Mouse (Mus musculus) heart, embryonic 11.5 days (tissue): ENCODE results near the gene Pitpnm2. TPM values are rescaled to one million over a fixed set of nuclear protein-coding genes. Genes with fewer than 3 reads are reported as not detected.

Source experiments
- ATAC-seq: fragments of 200-750 bp; cut with Nextera tagmentation; replicated peaks from 2 replicates; pipeline ENCODE4 v1.8.0; 2017; ENCODE audit warnings: moderate library complexity; ENCODE audit not compliant: insufficient number of reproducible peaks, low FRiP score, low TSS enrichment
- H3K27ac ChIP-seq: fragments of 300-500 bp; sonication (generic); 2 replicates; pipeline ENCODE4 v1.5.1; 2014; ENCODE audit warnings: mild to moderate bottlenecking, low read depth, low read length
- H3K27me3 ChIP-seq: fragments of 300-500 bp; sonication (generic); 2 replicates; pipeline ENCODE4 v1.6.1; 2014; ENCODE audit warnings: mild to moderate bottlenecking, low read length, mixed read lengths; ENCODE audit not compliant: control insufficient read depth, insufficient read depth
- H3K36me3 ChIP-seq: fragments of 300-500 bp; sonication (generic); 2 replicates; pipeline ENCODE4 v1.6.1; 2014; ENCODE audit warnings: mild to moderate bottlenecking, low read length, moderate library complexity, mixed read lengths; ENCODE audit not compliant: control insufficient read depth, insufficient read depth
- H3K4me1 ChIP-seq: fragments of 300-500 bp; sonication (generic); 2 replicates; pipeline ENCODE4 v1.6.1; 2014; ENCODE audit warnings: low read length; ENCODE audit not compliant: control insufficient read depth, insufficient read depth
- H3K4me2 ChIP-seq: fragments of 300-500 bp; sonication (generic); 2 replicates; pipeline ENCODE4 v1.6.1; 2014; ENCODE audit warnings: mild to moderate bottlenecking, moderate library complexity
- H3K4me3 ChIP-seq: fragments of 300-500 bp; sonication (generic); 2 replicates; pipeline ENCODE4 v1.5.1; 2014; ENCODE audit warnings: low read depth, low read length
- H3K9ac ChIP-seq: fragments of 300-500 bp; sonication (generic); 2 replicates; pipeline ENCODE4 v1.6.1; 2014; ENCODE audit warnings: mild to moderate bottlenecking, low read depth, low read length, moderate library complexity
- H3K9me3 ChIP-seq: fragments of 300-500 bp; sonication (generic); replicated peaks from 2 replicates; pipeline ENCODE4 v1.6.1; 2016; ENCODE audit warnings: low read length; ENCODE audit not compliant: control insufficient read depth
- WGBS: fragments of 180-500 bp; shearing (Covaris S2); extraction: QIAGEN DNeasy Blood & Tissue Kit; methylation state at CpG from one replicate; pipeline ENCODE4 v1.1.7; 2014; ENCODE audit not compliant: insufficient replicate concordance; 5-methylcytosine and 5-hydroxymethylcytosine counted together
- polyA plus RNA-seq: library from polyadenylated mRNA; unstranded; fragments of >200 nt; fragmentation: Nextera tagmentation; extraction: Ambion mirVana; gene quantifications from 2 replicates; pipeline ENCODE4 v1.2.1, GENCODE M21; 2014

Pitpnm2 gene
- polyA plus RNA-seq, 1 experiment from 2014 or later, result 7.8 TPM

- H3K4me2 ChIP-seq, result peak within 1 kb of the TSS; percentile 87
- H3K9me3 ChIP-seq, result no peaks in the 10 kb centered on the region
- no peak within 1 kb of the TSS for H3K27ac ChIP-seq
- H3K4me3 ChIP-seq, result peak within 1 kb of the TSS; percentile 50
- peak within 1 kb of the TSS; percentile 61 for H3K9ac ChIP-seq
- peaks cover 9% of the 10 kb centered on the region for H3K4me1 ChIP-seq
- ATAC-seq, result peak; percentile 84
- under 1% methylated on average over 42 of the region's 42 CpGs for WGBS
- H3K36me3 ChIP-seq, result no peaks in the 10 kb centered on the region; the same call in 1 of the 2 replicates
- H3K27me3 ChIP-seq, result peaks cover 11% of the 10 kb centered on the region; the same call in 1 of the 2 replicates
Observed at GRCm38 (mm10) chr5:124095596-124096232, 153.8 kb downstream of the Pitpnm2 start, which contains the start of gene Abcb9. TSS of gene Abcb9 (minus strand) at chr5:124095798.

GRCm38 (mm10) chr5:124095077-124095581, 154.4 kb downstream of the Pitpnm2 start:
- Histone ChIP-seq H3K4me2 (peak overlapping the region; percentile 87), H3K9me3 (no peaks in the 10 kb centered on the region), H3K4me3 (peak overlapping the region; percentile 50), H3K36me3 (no peaks in the 10 kb centered on the region; the same call in 1 of the 2 replicates), H3K4me1 (peaks cover 9% of the 10 kb centered on the region), H3K27me3 (peaks cover 11% of the 10 kb centered on the region; the same call in 1 of the 2 replicates), H3K27ac (no peak overlapping the region), H3K9ac (peak overlapping the region; percentile 61)
- 10% methylated on average over 19 of the region's 19 CpGs for WGBS
- ATAC-seq, result peak; percentile 66

GRCm38 (mm10) chr5:124093852-124094604, 155.5 kb downstream of the Pitpnm2 start:
- Histone ChIP-seq H3K4me1 (peaks cover 9% of the 10 kb centered on the region), H3K4me2 (no peak overlapping the region), H3K36me3 (no peaks in the 10 kb centered on the region; the same call in 1 of the 2 replicates), H3K4me3 (no peak overlapping the region), H3K27me3 (peaks cover 11% of the 10 kb centered on the region), H3K9me3 (no peaks in the 10 kb centered on the region), H3K9ac (no peak overlapping the region; the same call in 1 of the 2 replicates), H3K27ac (no peak overlapping the region)
- 85% methylated on average over 12 of the region's 12 CpGs for WGBS
- ATAC-seq, result no peak

- Histone ChIP-seq H3K4me3 (no peak overlapping the region), H3K9ac (0 out of 2 replicates have a peak overlapping the region, but pooled peaks have one; percentile 36), H3K4me1 (peaks cover 9% of the 10 kb centered on the region), H3K27me3 (peaks cover 11% of the 10 kb centered on the region), H3K9me3 (no peaks in the 10 kb centered on the region), H3K36me3 (no peaks in the 10 kb centered on the region; the same call in 1 of the 2 replicates), H3K27ac (no peak overlapping the region), H3K4me2 (no peak overlapping the region)
- ATAC-seq, result no peak
- 73% methylated on average over 11 of the region's 11 CpGs for WGBS
Observed at GRCm38 (mm10) chr5:124093120-124093794, 156.3 kb downstream of the Pitpnm2 start.

- no peak overlapping the region for H3K27ac ChIP-seq
Observed at GRCm38 (mm10) chr5:124091951-124092406, 157.6 kb downstream of the Pitpnm2 start.

GRCm38 (mm10) chr5:124089868-124090267, 159.7 kb downstream of the Pitpnm2 start:
- H3K27ac ChIP-seq, result no peak overlapping the region
- no peak for ATAC-seq
- WGBS, result 72% methylated on average over 23 of the region's 23 CpGs

More at GRCm38 (mm10) chr5:124091951-124092406, 157.6 kb downstream of the Pitpnm2 start:
- H3K36me3 ChIP-seq, result no peaks in the 10 kb centered on the region
- peaks cover 9% of the 10 kb centered on the region for H3K4me1 ChIP-seq
- H3K4me3 ChIP-seq, result no peak overlapping the region
- ATAC-seq, result no peak
- no peak overlapping the region for H3K4me2 ChIP-seq
- no peaks in the 10 kb centered on the region for H3K9me3 ChIP-seq
- peaks cover 11% of the 10 kb centered on the region for H3K27me3 ChIP-seq
- 33% methylated on average over 9 of the region's 9 CpGs for WGBS
- H3K9ac ChIP-seq, result no peak overlapping the region

GRCm38 (mm10) chr5:124086876-124087275, 162.7 kb downstream of the Pitpnm2 start:
- no peak for ATAC-seq
- Histone ChIP-seq H3K27ac (no peak overlapping the region), H3K4me1 (no peaks in the 10 kb centered on the region; the same call in 1 of the 2 replicates), H3K9ac (no peak overlapping the region), H3K9me3 (no peaks in the 10 kb centered on the region), H3K4me2 (no peak overlapping the region), H3K4me3 (no peak overlapping the region), H3K36me3 (no peaks in the 10 kb centered on the region), H3K27me3 (peaks cover 2% of the 10 kb centered on the region)
- WGBS, result 76% methylated on average over 4 of the region's 4 CpGs

More at GRCm38 (mm10) chr5:124089868-124090267, 159.7 kb downstream of the Pitpnm2 start:
- Histone ChIP-seq H3K36me3 (no peaks in the 10 kb centered on the region), H3K4me1 (peaks cover under 1% of the 10 kb centered on the region; the same call in 1 of the 2 replicates), H3K27me3 (peaks cover 6% of the 10 kb centered on the region), H3K4me3 (no peak overlapping the region), H3K9me3 (no peaks in the 10 kb centered on the region), H3K9ac (no peak overlapping the region), H3K4me2 (no peak overlapping the region)

- H3K36me3 ChIP-seq, result no peaks in the 10 kb centered on the region
- no peak for ATAC-seq
- peaks cover 2% of the 10 kb centered on the region for H3K27me3 ChIP-seq
- no peak overlapping the region for H3K4me2 ChIP-seq
- H3K4me1 ChIP-seq, result peaks cover 2% of the 10 kb centered on the region
- H3K9ac ChIP-seq, result no peak overlapping the region
- H3K27ac ChIP-seq, result no peak overlapping the region
- WGBS, result 70% methylated on average over 3 of the region's 3 CpGs
- H3K9me3 ChIP-seq, result no peaks in the 10 kb centered on the region
- H3K4me3 ChIP-seq, result no peak overlapping the region
Observed at GRCm38 (mm10) chr5:124085513-124085912, 164.0 kb downstream of the Pitpnm2 start.
